24 mouse cellular contexts compared by ENCODE assay signal in the genomic region with DNA sequence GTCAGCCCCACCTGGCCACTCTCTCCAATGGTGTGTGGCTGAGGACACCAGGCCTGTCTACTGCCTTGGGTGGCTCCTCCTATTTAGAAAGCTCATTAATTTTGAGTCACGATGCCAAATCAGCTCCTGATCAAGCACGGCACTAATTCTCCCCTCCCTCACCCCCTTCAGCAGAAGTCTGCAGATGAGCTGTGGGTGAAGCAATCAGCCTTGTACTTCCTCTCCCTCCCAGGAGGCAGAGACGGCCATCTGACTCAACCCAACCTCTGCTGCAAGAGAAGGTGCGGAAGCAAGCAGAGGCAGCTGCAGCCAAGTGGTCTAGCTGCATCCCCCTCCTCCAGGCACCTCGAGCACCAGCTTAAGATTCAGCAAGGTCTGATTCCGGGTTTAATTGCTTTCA. TPM values are rescaled to one million over a fixed set of nuclear protein-coding genes. Genes with fewer than 3 reads are reported as not detected.
A peak's percentile ranks its signal among the peaks of the same experiment; 100 is the strongest.
DNase-seq lines count a peak whose midpoint lies in the region; ATAC-seq lines count a peak whose summit lies in the region.
"Had no signal": no experiment of that assay in that cellular context is flagged by ENCODE, and none has a peak within 500 bp of the region (broad histone marks: within the 10 kb centered on the region; RNA-seq: fewer than 3 reads in every experiment).

No protein-coding gene starts in this region.

- H3K36me3 ChIP-seq in midbrain, embryonic 11.5 days (ENCODE audit: control insufficient read depth, insufficient read depth, low read length), result 0 out of 2 replicates have a peak, but pooled peaks cover 2% of the 10 kb centered on the region
- peaks cover 6% of the 10 kb centered on the region; the same call in 1 of the 2 replicates for H3K36me3 ChIP-seq in midbrain, embryonic 16.5 days (ENCODE audit: control insufficient read depth, insufficient read depth, low read length)
- peaks cover 3% of the 10 kb centered on the region; the same call in 1 of the 2 replicates for H3K36me3 ChIP-seq in neural tube, embryonic 14.5 days (ENCODE audit: control insufficient read depth, insufficient read depth, low read length)
- H3K36me3 ChIP-seq in heart, embryonic 12.5 days, result peaks cover 52% of the 10 kb centered on the region

- DNase-seq in midbrain, embryonic 11.5 days (ENCODE audit: low spot score, missing footprints), result peak; percentile 68
- no peak for DNase-seq in frontal cortex, postnatal 36 days (ENCODE audit: low spot score in 2 of 2)
- DNase-seq in adrenal gland, adult 8-10 months, result no peak
- DNase-seq: adrenal gland, postnatal 25 days; cerebellum, postnatal 10 days; gastrocnemius, adult 2 months; heart, postnatal 10 days; kidney, adult 9 months; kidney, postnatal 14 days; liver, embryonic 13.5 days; lung, embryonic 14.5 days had no signal

- no peak overlapping the region for H3K27ac ChIP-seq in midbrain, embryonic 11.5 days (ENCODE audit: low read depth, low read length)
- no peak overlapping the region for H3K27ac ChIP-seq in midbrain, embryonic 16.5 days (ENCODE audit: low read length)
- H3K27ac ChIP-seq in neural tube, embryonic 14.5 days (ENCODE audit: low read depth, low read length), result peak overlapping the region; percentile 72; the same call in 1 of the 2 replicates
- no peak overlapping the region for H3K27ac ChIP-seq in heart, embryonic 12.5 days (ENCODE audit: poor library complexity, severe bottlenecking)
- H3K27ac ChIP-seq: embryonic facial prominence, embryonic 13.5 days; forebrain, embryonic 12.5 days; gastrocnemius, adult 2 months; hindbrain, embryonic 10.5 days; intestine, embryonic 15.5 days; limb, embryonic 12.5 days; liver, embryonic 13.5 days; midbrain, embryonic 12.5 days had no signal

- no peaks in the 10 kb centered on the region for H3K4me1 ChIP-seq in midbrain, embryonic 11.5 days (ENCODE audit: control insufficient read depth, insufficient read depth, low read length)
- peaks cover 39% of the 10 kb centered on the region for H3K4me1 ChIP-seq in midbrain, embryonic 16.5 days (ENCODE audit: control insufficient read depth, insufficient read depth, low read length)
- peaks cover 27% of the 10 kb centered on the region; the same call in 1 of the 2 replicates for H3K4me1 ChIP-seq in neural tube, embryonic 14.5 days (ENCODE audit: control insufficient read depth, insufficient read depth, low read length)
- H3K4me1 ChIP-seq in heart, embryonic 12.5 days (replicated peaks), result peaks cover 32% of the 10 kb centered on the region
- H3K4me1 ChIP-seq: embryonic facial prominence, embryonic 13.5 days; limb, embryonic 12.5 days; liver, embryonic 13.5 days; midbrain, embryonic 12.5 days had no signal

- no peak overlapping the region for H3K4me2 ChIP-seq in midbrain, embryonic 11.5 days
- H3K4me2 ChIP-seq in midbrain, embryonic 16.5 days (ENCODE audit: low read length), result no peak overlapping the region
- no peak overlapping the region for H3K4me2 ChIP-seq in neural tube, embryonic 14.5 days (ENCODE audit: low read depth, low read length)
- no peak overlapping the region for H3K4me2 ChIP-seq in heart, embryonic 12.5 days
- H3K4me2 ChIP-seq: embryonic facial prominence, embryonic 13.5 days; forebrain, embryonic 12.5 days; heart, embryonic 11.5 days; intestine, embryonic 15.5 days; limb, embryonic 12.5 days; liver, embryonic 13.5 days; lung, embryonic 14.5 days; midbrain, embryonic 12.5 days had no signal

- 83% methylated on average over 6 of the region's 6 CpGs for WGBS in midbrain, embryonic 11.5 days
- 64% methylated on average over 6 of the region's 6 CpGs for WGBS in midbrain, embryonic 16.5 days
- 41% methylated on average over 6 of the region's 6 CpGs for WGBS in neural tube, embryonic 14.5 days
- WGBS in heart, embryonic 12.5 days, result 84% methylated on average over 6 of the region's 6 CpGs

- ATAC-seq in midbrain, embryonic 11.5 days (ENCODE audit: low FRiP score), result no peak
- ATAC-seq in midbrain, embryonic 16.5 days, result no peak
- ATAC-seq in common myeloid progenitor, adult 5-6 weeks (replicated peaks; ENCODE audit: low read depth, poor library complexity, severe bottlenecking), result peak; percentile 60; the same call in 1 of the 2 replicates
- peak; percentile 98 for ATAC-seq in megakaryocyte, adult 5-6 weeks (ENCODE audit: poor library complexity, severe bottlenecking)
- no peak for ATAC-seq in neural tube, embryonic 14.5 days (ENCODE audit: low read depth)
- no peak for ATAC-seq in heart, embryonic 12.5 days (ENCODE audit: insufficient number of reproducible peaks, low FRiP score)
- ATAC-seq: intestine, embryonic 15.5 days had no signal

- H3K9me3 ChIP-seq in midbrain, embryonic 11.5 days (ENCODE audit: control insufficient read depth, low read length), result no peaks in the 10 kb centered on the region
- no peaks in the 10 kb centered on the region for H3K9me3 ChIP-seq in midbrain, embryonic 16.5 days (replicated peaks; ENCODE audit: control insufficient read depth, low read length, poor library complexity, severe bottlenecking)
- no peaks in the 10 kb centered on the region for H3K9me3 ChIP-seq in neural tube, embryonic 14.5 days (ENCODE audit: control insufficient read depth, low read length)
- no peaks in the 10 kb centered on the region for H3K9me3 ChIP-seq in heart, embryonic 12.5 days (replicated peaks)
- H3K9me3 ChIP-seq: embryonic facial prominence, embryonic 13.5 days; forebrain, embryonic 12.5 days; hindbrain, embryonic 10.5 days; intestine, embryonic 15.5 days; limb, embryonic 12.5 days; liver, embryonic 13.5 days; midbrain, embryonic 12.5 days had no signal

- no peak overlapping the region for H3K9ac ChIP-seq in midbrain, embryonic 11.5 days (ENCODE audit: low read length)
- no peak overlapping the region for H3K9ac ChIP-seq in midbrain, embryonic 16.5 days (ENCODE audit: low read depth, low read length)
- H3K9ac ChIP-seq in neural tube, embryonic 14.5 days (replicated peaks; ENCODE audit: low read depth, low read length), result no peak overlapping the region
- H3K9ac ChIP-seq in heart, embryonic 12.5 days, result no peak overlapping the region
- H3K9ac ChIP-seq: embryonic facial prominence, embryonic 13.5 days; forebrain, embryonic 12.5 days; intestine, embryonic 15.5 days; limb, embryonic 12.5 days; liver, embryonic 13.5 days; lung, embryonic 14.5 days; midbrain, embryonic 12.5 days had no signal

- H3K4me3 ChIP-seq in midbrain, embryonic 11.5 days (ENCODE audit: low read depth, low read length), result no peak overlapping the region
- no peak overlapping the region for H3K4me3 ChIP-seq in midbrain, embryonic 16.5 days (ENCODE audit: low read depth, low read length)
- no peak overlapping the region for H3K4me3 ChIP-seq in neural tube, embryonic 14.5 days (ENCODE audit: low read depth, low read length)
- no peak overlapping the region for H3K4me3 ChIP-seq in heart, embryonic 12.5 days
- H3K4me3 ChIP-seq: embryonic facial prominence, embryonic 13.5 days; erythroblast, embryonic 14.5 days; forebrain, embryonic 12.5 days; gastrocnemius, adult 2 months; hindbrain, embryonic 10.5 days; intestine, embryonic 15.5 days; limb, embryonic 12.5 days; liver, embryonic 13.5 days; midbrain, embryonic 12.5 days had no signal

- no peaks in the 10 kb centered on the region for H3K27me3 ChIP-seq in midbrain, embryonic 11.5 days (ENCODE audit: control insufficient read depth, insufficient read depth, low read length)
- no peaks in the 10 kb centered on the region for H3K27me3 ChIP-seq in midbrain, embryonic 16.5 days (ENCODE audit: control insufficient read depth, insufficient read depth, low read depth, low read length)
- no peaks in the 10 kb centered on the region for H3K27me3 ChIP-seq in neural tube, embryonic 14.5 days (ENCODE audit: control insufficient read depth, insufficient read depth, low read length)
- no peaks in the 10 kb centered on the region for H3K27me3 ChIP-seq in heart, embryonic 12.5 days (replicated peaks)
- H3K27me3 ChIP-seq: embryonic facial prominence, embryonic 13.5 days; forebrain, embryonic 12.5 days; intestine, embryonic 15.5 days; limb, embryonic 12.5 days; liver, embryonic 13.5 days; midbrain, embryonic 12.5 days had no signal

RNA-seq across cellular contexts. Expression of a gene that starts 37.2 kb away (rescaled TPM):
- 28.8 and 30.3 TPM in 2 replicates for polyA plus RNA-seq in midbrain, embryonic 11.5 days (2014; fragmentation: Nextera tagmentation; extraction: Ambion mirVana)
- 17.2 and 20.2 TPM in 2 replicates for polyA plus RNA-seq in midbrain, embryonic 16.5 days (2015; fragmentation: Nextera tagmentation; extraction: Ambion mirVana)
- 23.9 and 32.5 TPM in 2 replicates for total RNA-seq in common myeloid progenitor, adult 5-6 weeks (2017)
- total RNA-seq in megakaryocyte, adult 5-6 weeks (2015), result 11.7 and 22.2 TPM in 2 replicates
- 18.7 and 19.7 TPM in 2 replicates for total RNA-seq in megakaryocyte, adult 5-6 weeks (2017)
- 13.8 and 16.9 TPM in 2 replicates for polyA plus RNA-seq in neural tube, embryonic 14.5 days (2014; fragmentation: Nextera tagmentation; extraction: Ambion mirVana)
- total RNA-seq in adrenal gland, adult 8-10 months (2022), result 10 to 100 TPM; 19.0 to 28.8 (median 26.1) TPM
- polyA plus RNA-seq in heart, embryonic 12.5 days (2016; fragmentation: Nextera tagmentation; extraction: Ambion mirVana), result 28.1 and 30.3 TPM in 2 replicates

RNA-seq across cellular contexts. Expression of a gene that starts 37.3 kb away (rescaled TPM):
- 64.9 and 68.1 TPM in 2 replicates for polyA plus RNA-seq in midbrain, embryonic 11.5 days (2014; fragmentation: Nextera tagmentation; extraction: Ambion mirVana)
- polyA plus RNA-seq in midbrain, embryonic 16.5 days (2015; fragmentation: Nextera tagmentation; extraction: Ambion mirVana), result 30.7 and 34.1 TPM in 2 replicates
- total RNA-seq in common myeloid progenitor, adult 5-6 weeks (2017), result 21.8 and 35.6 TPM in 2 replicates
- total RNA-seq in megakaryocyte, adult 5-6 weeks (2015), result 26.7 and 26.9 TPM in 2 replicates
- total RNA-seq in megakaryocyte, adult 5-6 weeks (2017), result 17.0 and 21.7 TPM in 2 replicates
- polyA plus RNA-seq in neural tube, embryonic 14.5 days (2014; fragmentation: Nextera tagmentation; extraction: Ambion mirVana), result 34.4 and 38.6 TPM in 2 replicates
- total RNA-seq in adrenal gland, adult 8-10 months (2022), result 10 to 100 TPM; 32.9 to 45.6 (median 40.1) TPM
- polyA plus RNA-seq in heart, embryonic 12.5 days (2016; fragmentation: Nextera tagmentation; extraction: Ambion mirVana), result 32.4 and 36.8 TPM in 2 replicates

Comparison
In these comparisons a context has a peak if more than half of its experiments do, and no peak if none do; other contexts are left out.
1. ATAC-seq: peak in common myeloid progenitor, adult 5-6 weeks (single experiment) and megakaryocyte, adult 5-6 weeks (single experiment); none in midbrain, embryonic 11.5 days (single experiment), midbrain, embryonic 16.5 days (single experiment), neural tube, embryonic 14.5 days (single experiment) and heart, embryonic 12.5 days (single experiment).